Mouse (Mus musculus) liver, adult 2 months (tissue): ENCODE data around the gene Mlh3. TPM values are rescaled to one million over a fixed set of nuclear protein-coding genes. Genes with fewer than 3 reads are reported as not detected.
A peak's percentile ranks its signal among the peaks of the same experiment; 100 is the strongest.

Source experiments
- DNase-seq: peaks from one replicate; pipeline ENCODE4 v3.0.0-alpha.2; 2011; ENCODE audit warnings: low read depth, low spot score; ENCODE audit errors: extremely low read depth
- H3K27ac ChIP-seq: fragments of 200-500 bp; replicated peaks from 2 replicates; pipeline ENCODE4 v1.5.1; 2012; ENCODE audit warnings: low read depth, mild to moderate bottlenecking, control low read depth, inconsistent platforms, low read length; ENCODE audit not compliant: insufficient read depth
- H3K27me3 ChIP-seq: fragments of 200-500 bp; 2 replicates; pipeline ENCODE4 v1.6.1; 2012; ENCODE audit warnings: mild to moderate bottlenecking, moderate library complexity, low read length, inconsistent platforms; ENCODE audit not compliant: control insufficient read depth, insufficient read depth
- H3K36me3 ChIP-seq: fragments of 200-500 bp; 2 replicates; pipeline ENCODE4 v1.6.1; 2012; ENCODE audit warnings: low read length, inconsistent platforms; ENCODE audit not compliant: control insufficient read depth, insufficient read depth
- H3K4me1 ChIP-seq: fragments of 200-500 bp; 2 replicates; pipeline ENCODE4 v1.6.1; 2011; ENCODE audit warnings: low read length; ENCODE audit not compliant: control insufficient read depth, insufficient read depth
- H3K4me3 ChIP-seq: fragments of 200-500 bp; 2 replicates; pipeline ENCODE4 v1.5.1; 2011; ENCODE audit warnings: low read depth, mild to moderate bottlenecking, control low read depth, low read length, moderate library complexity; ENCODE audit not compliant: insufficient read depth
- H3K79me2 ChIP-seq: fragments of 200-500 bp; 2 replicates; pipeline ENCODE4 v1.6.1; 2012; ENCODE audit warnings: inconsistent platforms, mild to moderate bottlenecking, low read length, moderate library complexity; ENCODE audit not compliant: control insufficient read depth, insufficient read depth
- H3K9ac ChIP-seq: fragments of 200-500 bp; 2 replicates; pipeline ENCODE4 v1.6.1; 2012; ENCODE audit warnings: low read depth, mild to moderate bottlenecking, control low read depth, inconsistent platforms, low read length
- CTCF ChIP-seq: fragments of 200-500 bp; IDR thresholded peaks from 2 replicates; pipeline ENCODE4 v1.5.1; 2011; ENCODE audit warnings: low read depth, low read length, control low read depth
- POLR2A ChIP-seq: fragments of 200-500 bp; IDR thresholded peaks from 2 replicates; pipeline ENCODE4 v1.6.1; 2011; ENCODE audit warnings: low read length, control low read depth; ENCODE audit not compliant: insufficient read depth; ENCODE audit errors: extremely low read depth
- WGBS: fragments of 180-500 bp; shearing (Covaris S2); methylation state at CpG from one replicate; pipeline ENCODE4 v1.1.7; 2018; 5-methylcytosine and 5-hydroxymethylcytosine counted together
- polyA plus RNA-seq: library from polyadenylated mRNA; depleted of rRNA; stranded (reverse); fragments of >200 nt; gene quantifications from 2 replicates; pipeline ENCODE4 v1.2.3, GENCODE M21; 2012
- total RNA-seq: library from RNA; depleted of rRNA; stranded (reverse); fragments of >200 nt; gene quantifications from 2 replicates; pipeline ENCODE4 v1.2.3, GENCODE M21; 2014

Mlh3 gene
- total and polyA plus RNA-seq, 2 experiments = 3.3 to 6.5 TPM

DNA sequence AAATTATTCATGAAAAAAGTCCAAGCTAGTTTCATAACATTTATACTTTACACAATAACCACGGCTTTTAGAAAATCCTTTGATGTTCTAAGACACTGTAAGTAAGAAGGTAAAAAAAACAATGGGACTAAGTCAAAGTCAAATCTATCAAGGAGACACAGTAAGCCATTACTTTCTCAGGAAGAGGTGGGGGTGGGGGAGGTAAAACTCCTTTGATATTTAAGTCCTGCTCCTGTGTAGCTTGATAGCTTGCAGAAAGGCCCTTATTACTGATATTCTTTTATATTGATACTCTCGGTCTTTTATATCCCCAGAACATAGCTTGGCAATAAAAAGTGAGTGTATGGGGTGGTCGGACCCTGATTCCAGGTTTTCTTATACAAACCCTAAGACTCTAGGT, 578 bp downstream of the Mlh3 start:
- TF ChIP-seq POLR2A = no peak
- TF ChIP-seq CTCF = no peak

DNA sequence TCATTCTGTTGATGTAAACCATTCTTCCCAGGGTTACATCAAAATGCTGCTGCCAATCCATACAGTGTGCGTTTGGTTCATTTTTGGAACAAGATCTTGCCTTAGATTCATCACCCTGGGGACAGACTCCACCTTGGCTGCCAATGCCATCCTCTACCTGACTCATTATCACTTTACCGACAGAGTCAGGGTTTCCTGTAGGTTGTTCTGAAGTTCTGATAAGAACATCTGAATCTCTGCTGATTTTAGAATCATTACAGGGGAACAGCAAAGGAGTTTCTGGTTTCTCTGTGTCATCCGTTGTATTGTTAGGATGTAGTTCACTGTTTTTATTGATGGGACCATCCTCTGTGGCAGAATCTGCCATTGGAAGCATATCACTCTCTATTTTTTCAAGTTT, 4.2 kb downstream of the Mlh3 start:
- DNase-seq = no peak
- WGBS = 88% methylated on average over 3 of the region's 3 CpGs
- peaks cover 3% of the 10 kb centered on the region; the same call in 1 of the 2 replicates for H3K36me3 ChIP-seq
- H3K4me1 ChIP-seq = no peaks in the 10 kb centered on the region
- H3K9ac ChIP-seq = no peak overlapping the region
- no peaks in the 10 kb centered on the region for H3K79me2 ChIP-seq
- H3K4me3 ChIP-seq = no peak overlapping the region
- TF ChIP-seq POLR2A (no peak), CTCF (no peak)
- H3K27me3 ChIP-seq = no peaks in the 10 kb centered on the region
- no peak overlapping the region for H3K27ac ChIP-seq

More for the DNA sequence above, 578 bp downstream of the Mlh3 start:
- Histone ChIP-seq H3K36me3 (peaks cover 3% of the 10 kb centered on the region; the same call in 1 of the 2 replicates), H3K9ac (peak overlapping the region; percentile 79; the same call in 1 of the 2 replicates), H3K4me1 (no peaks in the 10 kb centered on the region), H3K79me2 (no peaks in the 10 kb centered on the region), H3K4me3 (peak overlapping the region; percentile 82; the same call in 1 of the 2 replicates), H3K27me3 (no peaks in the 10 kb centered on the region), H3K27ac (no peak overlapping the region)
- DNase-seq = no peak
- WGBS = 54% methylated on average over 3 of the region's 3 CpGs

DNA sequence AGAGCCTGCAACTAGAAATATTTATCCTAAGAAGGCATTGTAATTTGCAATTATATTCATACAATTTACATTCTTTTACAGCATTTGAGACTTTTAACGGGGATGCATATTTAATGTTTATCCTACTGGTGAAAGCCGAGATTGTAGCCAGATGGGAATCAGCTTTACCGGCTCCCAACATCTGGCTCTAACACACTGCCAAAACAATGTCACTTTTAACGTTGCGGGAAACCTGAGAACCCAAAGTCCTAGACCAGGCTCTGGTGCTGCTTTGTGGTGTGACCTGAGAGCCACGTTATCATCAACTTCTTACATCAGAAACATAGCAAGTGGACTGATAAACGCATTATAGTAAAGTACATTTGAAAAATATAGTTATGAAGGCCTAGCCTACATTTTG, 5.5 kb downstream of the Mlh3 start:
- no peaks in the 10 kb centered on the region for H3K4me1 ChIP-seq
- WGBS = 81% methylated on average over 7 of the region's 7 CpGs
- no peaks in the 10 kb centered on the region for H3K79me2 ChIP-seq
- H3K9ac ChIP-seq = no peak overlapping the region
- H3K27me3 ChIP-seq = no peaks in the 10 kb centered on the region
- no peak overlapping the region for H3K4me3 ChIP-seq
- TF ChIP-seq POLR2A (no peak), CTCF (no peak)
- no peak for DNase-seq
- H3K36me3 ChIP-seq = peaks cover 8% of the 10 kb centered on the region
- no peak overlapping the region for H3K27ac ChIP-seq

DNA sequence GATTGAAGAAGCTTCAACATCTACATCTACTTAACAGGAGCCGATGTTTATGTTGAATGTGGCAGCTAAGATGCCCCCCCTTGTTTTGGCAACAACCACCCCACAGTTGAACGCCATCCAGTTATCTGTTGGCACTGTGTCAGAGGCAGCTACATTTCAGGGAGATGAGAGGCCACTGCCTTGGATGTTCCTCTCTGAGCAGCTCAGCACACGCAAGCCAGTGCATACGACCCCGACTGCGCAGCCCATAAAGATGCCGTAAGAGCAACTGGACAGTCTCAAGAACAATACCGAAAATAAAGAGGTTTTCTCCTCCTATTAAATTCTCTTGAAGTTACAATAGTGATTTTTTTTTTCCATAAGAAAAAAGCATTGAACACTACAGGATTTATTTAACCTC, 5.9 kb downstream of the Mlh3 start:
- DNase-seq = no peak
- WGBS = 85% methylated on average over 8 of the region's 8 CpGs
- Histone ChIP-seq H3K4me1 (no peaks in the 10 kb centered on the region), H3K9ac (no peak overlapping the region), H3K27ac (no peak overlapping the region), H3K79me2 (no peaks in the 10 kb centered on the region), H3K36me3 (peaks cover 8% of the 10 kb centered on the region), H3K27me3 (no peaks in the 10 kb centered on the region), H3K4me3 (no peak overlapping the region)
- no peak for TF ChIP-seq CTCF
- no peak for TF ChIP-seq POLR2A

DNA sequence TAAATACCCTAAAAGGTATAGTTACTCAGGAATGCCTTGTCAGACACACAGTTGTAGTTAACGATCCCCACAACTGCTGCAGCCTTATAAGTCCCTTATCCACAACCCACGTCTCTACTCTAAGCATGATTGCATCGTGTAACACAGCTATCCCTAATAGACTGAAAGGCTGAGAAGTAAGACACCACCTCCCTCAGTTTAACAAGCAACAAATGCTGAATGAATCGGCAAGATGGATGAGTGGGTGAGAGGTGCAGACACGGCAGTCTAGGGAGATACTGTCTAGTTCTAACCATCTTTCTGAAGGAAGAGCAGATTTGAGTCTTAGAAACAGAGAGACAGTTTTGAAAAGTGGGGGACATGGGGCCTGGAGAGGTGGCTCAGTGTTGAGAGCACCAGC, 7.2 kb downstream of the Mlh3 start:
- Histone ChIP-seq H3K27ac (no peak overlapping the region), H3K27me3 (no peaks in the 10 kb centered on the region), H3K9ac (no peak overlapping the region), H3K36me3 (peaks cover 10% of the 10 kb centered on the region), H3K4me3 (no peak overlapping the region), H3K4me1 (no peaks in the 10 kb centered on the region), H3K79me2 (no peaks in the 10 kb centered on the region)
- 90% methylated on average over 5 of the region's 5 CpGs for WGBS
- no peak for DNase-seq
- TF ChIP-seq POLR2A = no peak
- TF ChIP-seq CTCF = no peak

DNA sequence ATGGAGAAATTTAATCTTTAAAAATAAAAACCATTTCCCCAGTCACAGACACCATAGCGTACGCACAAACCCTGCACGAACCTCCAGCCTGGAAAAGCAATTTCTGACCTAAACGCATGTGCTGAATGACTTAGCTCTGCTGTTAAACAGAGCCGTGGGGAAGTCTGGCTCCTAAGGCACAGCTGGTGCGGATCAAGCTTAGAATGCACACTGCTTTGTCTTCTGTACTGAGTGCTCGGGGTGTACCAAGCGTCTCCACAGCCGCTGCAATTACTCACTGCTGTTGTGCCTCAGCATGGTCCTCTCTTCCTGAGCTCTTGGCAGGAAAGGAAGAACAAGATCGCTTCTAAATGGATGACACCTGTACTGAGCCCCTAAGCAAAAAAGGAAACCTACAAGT, 7.9 kb downstream of the Mlh3 start:
- WGBS = 88% methylated on average over 10 of the region's 10 CpGs
- Histone ChIP-seq H3K9ac (no peak overlapping the region), H3K79me2 (no peaks in the 10 kb centered on the region), H3K4me3 (no peak overlapping the region), H3K27me3 (no peaks in the 10 kb centered on the region), H3K4me1 (no peaks in the 10 kb centered on the region; the same call in 1 of the 2 replicates), H3K27ac (no peak overlapping the region), H3K36me3 (peaks cover 9% of the 10 kb centered on the region)
- no peak for DNase-seq
- TF ChIP-seq CTCF (no peak), POLR2A (no peak)
